Mouse (Mus musculus) lung, adult 2 months (tissue): ENCODE data around the gene Nod1. TPM values are rescaled to one million over a fixed set of nuclear protein-coding genes. Genes with fewer than 3 reads are reported as not detected.

Experiments
- DNase-seq: peaks from one replicate; pipeline ENCODE4 v3.0.0; 2022
- H3K4me1 ChIP-seq: fragments of 200-500 bp; 2 replicates; pipeline ENCODE4 v1.6.1; 2011; ENCODE audit warnings: low read length; ENCODE audit not compliant: control insufficient read depth, insufficient read depth
- H3K4me3 ChIP-seq: fragments of 200-500 bp; replicated peaks from 2 replicates; pipeline ENCODE3; 2011; ENCODE audit warnings: low read depth, mild to moderate bottlenecking, control low read depth, low read length; ENCODE audit errors: extremely low read depth
- CTCF ChIP-seq: fragments of 200-500 bp; IDR thresholded peaks from 2 replicates; pipeline ENCODE4 v1.5.1; 2011; ENCODE audit warnings: mild to moderate bottlenecking, low read length, control low read depth; ENCODE audit not compliant: insufficient read depth
- POLR2A ChIP-seq: fragments of 200-500 bp; IDR thresholded peaks from 2 replicates; pipeline ENCODE4 v1.6.1; 2011; ENCODE audit warnings: low read depth, mild to moderate bottlenecking, control low read depth, low read length, borderline replicate concordance; ENCODE audit errors: extremely low read depth
- WGBS: fragments of 180-500 bp; shearing (Covaris S2); methylation state at CpG from one replicate; pipeline ENCODE4 v1.1.7; 2018; 5-methylcytosine and 5-hydroxymethylcytosine counted together
- polyA plus RNA-seq: library from polyadenylated mRNA; depleted of rRNA; stranded (reverse); fragments of >200 nt; gene quantifications from 2 replicates; pipeline ENCODE4 v1.2.3, GENCODE M21; 2012; rRNA removed

Gene Nod1
- polyA plus RNA-seq, 1 experiment, result 66.0 TPM

DNA sequence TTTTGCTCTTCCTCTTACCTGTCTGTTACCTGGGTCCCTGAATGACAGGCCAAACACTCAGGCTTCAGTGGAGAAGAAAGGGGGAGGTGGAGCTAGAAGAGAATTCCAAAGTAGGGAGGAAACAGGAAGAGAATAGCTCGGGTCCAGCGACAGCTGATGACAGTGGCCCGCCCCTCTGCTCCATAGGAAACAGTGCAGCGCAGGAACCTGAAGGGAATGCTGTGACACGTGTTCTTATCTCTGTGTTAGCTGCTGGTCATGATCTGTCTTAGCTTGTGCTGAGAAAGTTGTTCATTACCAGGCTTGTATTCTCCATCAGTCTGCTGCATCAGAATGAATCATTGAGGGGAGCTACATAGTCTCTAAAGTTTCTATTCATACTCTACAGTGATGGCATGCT lies 95.6 kb downstream of the Nod1 start:
- Histone ChIP-seq H3K4me3 (no peak overlapping the region), H3K4me1 (peaks cover 2% of the 10 kb centered on the region)
- 28% methylated on average over 5 of the region's 5 CpGs for WGBS
- TF ChIP-seq POLR2A (no peak), CTCF (no peak)
- DNase-seq, result no peak

Other genes with a start within 250 kb of the Nod1 start
- 6.9 and 8.3 TPM in 2 replicates for gene Znrf2, start 155.7 kb downstream of the Nod1 start, polyA plus RNA-seq
- gene Ggct, start 20.3 kb upstream of the Nod1 start, polyA plus RNA-seq, result 1.4 and 2.4 TPM in 2 replicates
- 26.7 and 32.4 TPM in 2 replicates for gene Gars, start 65.4 kb upstream of the Nod1 start, polyA plus RNA-seq
- 1.3 and 4.9 TPM in 2 replicates for gene Crhr2, start 160.4 kb upstream of the Nod1 start, polyA plus RNA-seq
- gene Inmt, start 202.4 kb upstream of the Nod1 start, polyA plus RNA-seq, result 1,586 and 1,614 TPM in 2 replicates
- gene Mindy4, start 230.8 kb upstream of the Nod1 start, polyA plus RNA-seq, result 18.8 and 35.7 TPM in 2 replicates